29 mouse cellular contexts compared by ENCODE assay signal in the genomic region with DNA sequence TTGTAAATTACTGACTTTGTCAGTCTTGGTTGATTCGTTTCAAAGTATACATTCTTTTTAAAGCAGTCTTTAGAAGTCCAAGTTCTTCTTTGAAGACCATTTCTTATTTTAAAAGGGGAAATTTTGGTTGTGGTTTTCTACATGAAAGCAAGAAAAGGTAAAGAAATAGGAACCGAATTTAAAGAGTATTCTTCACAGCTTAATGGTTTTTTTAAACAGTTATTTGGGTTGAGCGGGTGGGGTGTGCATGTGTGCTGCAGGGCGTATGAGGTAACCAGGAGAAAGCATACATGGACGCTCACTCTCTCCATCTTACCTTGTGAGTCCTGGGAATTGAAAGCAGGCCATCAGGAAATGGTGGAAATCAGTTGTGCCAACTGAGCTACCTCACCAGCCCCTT. TPM values are rescaled to one million over a fixed set of nuclear protein-coding genes. Genes with fewer than 3 reads are reported as not detected.
DNase-seq lines count a peak whose midpoint lies in the region; ATAC-seq and TF ChIP-seq lines count a peak whose summit lies in the region.
"Had no signal": no experiment of that assay in that cellular context is flagged by ENCODE, and none has a peak within 500 bp of the region (broad histone marks: within the 10 kb centered on the region; RNA-seq: fewer than 3 reads in every experiment).

No protein-coding gene starts in this region.

- peak overlapping the region; percentile 88 for H3K27ac ChIP-seq in spleen, adult 2 months (ENCODE audit: insufficient read depth, low read length)
- H3K27ac ChIP-seq: embryonic facial prominence, embryonic 13.5 days; embryonic facial prominence, embryonic 15.5 days; forebrain, embryonic 10.5 days; forebrain, embryonic 12.5 days had no signal

- no peak overlapping the region for H3K4me3 ChIP-seq in spleen, adult 2 months (ENCODE audit: extremely low read depth, insufficient read depth, insufficient read length)
- H3K4me3 ChIP-seq: embryonic facial prominence, embryonic 13.5 days; embryonic facial prominence, embryonic 15.5 days; erythroblast, embryonic 14.5 days; forebrain, embryonic 10.5 days; forebrain, embryonic 12.5 days had no signal

- peak; percentile 65 for ATAC-seq in granulocyte monocyte progenitor cell, adult 5-6 weeks (replicated peaks; ENCODE audit: poor library complexity, severe bottlenecking)
- peak; percentile 63 for ATAC-seq in neutrophil, adult 5-6 weeks (ENCODE audit: extremely low read depth, insufficient number of reproducible peaks, low FRiP score, poor library complexity, severe bottlenecking)
- ATAC-seq: activated CD4-positive, CD25-positive, alpha-beta regulatory T cell, adult 4 months; CD4-positive, CD25-positive, alpha-beta regulatory T cell, adult 4 months; forebrain, embryonic 14.5 days; forebrain, embryonic 16.5 days; Patski had no signal

- no peak for TF ChIP-seq CTCF in spleen, adult 2 months (IDR thresholded peaks at IDR 0.05; ENCODE audit: extremely low read depth, insufficient read depth, insufficient read length, insufficient replicate concordance)

- H3K4me1 ChIP-seq in spleen, adult 2 months (ENCODE audit: control insufficient read depth, insufficient read depth, insufficient read length): peaks cover 5% of the 10 kb centered on the region; the same call in 1 of the 2 replicates
- H3K4me1 ChIP-seq: embryonic facial prominence, embryonic 13.5 days; embryonic facial prominence, embryonic 15.5 days; forebrain, embryonic 10.5 days; forebrain, embryonic 12.5 days had no signal

- 13% methylated on average over 5 of the region's 5 CpGs for WGBS in spleen, adult 2 months

- DNase-seq in spleen, adult 2 months (ENCODE audit: low read depth in 1 of 2, low spot score in 2 of 2): peak in 1 of 2 experiments; percentile 14
- no peak for DNase-seq in spleen, adult 18-20 months
- DNase-seq in A20 (ENCODE audit: low read depth, low spot score): peak; percentile 57
- no peak for DNase-seq in liver
- no peak for DNase-seq in thymus, postnatal 14 days
- no peak for DNase-seq in urinary bladder, postnatal 25 days (ENCODE audit: low spot score)
- DNase-seq: adrenal gland, adult 8-10 months; adrenal gland, postnatal 14 days; adrenal gland, postnatal 36 days; cerebellum, adult 11-12 months; cerebellum, adult 2 months; cerebellum, adult 9-10 months; cerebellum, postnatal 14 days; cerebellum, postnatal 36 days; embryo, embryonic 11 days had no signal

- no peak for TF ChIP-seq POLR2A in spleen, adult 2 months (IDR thresholded peaks at IDR 0.05; ENCODE audit: low read depth, low read length)

- no peaks in the 10 kb centered on the region for H3K27me3 ChIP-seq in spleen, adult 2 months (ENCODE audit: control insufficient read depth, insufficient read depth, low read length)
- H3K27me3 ChIP-seq: CH12.LX; embryonic facial prominence, embryonic 13.5 days; embryonic facial prominence, embryonic 15.5 days; forebrain, embryonic 12.5 days; Patski had no signal

- H3K36me3 ChIP-seq in spleen, adult 2 months (ENCODE audit: control insufficient read depth, insufficient read depth, low read length): peaks cover 5% of the 10 kb centered on the region

RNA-seq across cellular contexts. Expression of a gene that starts 23.2 kb away (rescaled TPM):
- polyA plus RNA-seq in spleen, adult 2 months (2012; rRNA removed): 14.8 and 27.5 TPM in 2 replicates
- 25.3 and 42.8 TPM in 2 replicates for total RNA-seq in granulocyte monocyte progenitor cell, adult 5-6 weeks (2014; fragmentation: Nextera tagmentation)
- total RNA-seq in granulocyte monocyte progenitor cell, adult 5-6 weeks (2017): 51.1 and 59.8 TPM in 2 replicates
- 180 and 187 TPM in 2 replicates for total RNA-seq in neutrophil, adult 5-6 weeks (2017)

RNA-seq across cellular contexts. Expression of a gene that starts 50.8 kb away (rescaled TPM):
- polyA plus RNA-seq in spleen, adult 2 months (2012; rRNA removed): 81.9 and 91.3 TPM in 2 replicates
- total RNA-seq in granulocyte monocyte progenitor cell, adult 5-6 weeks (2014; fragmentation: Nextera tagmentation): 78.3 and 96.2 TPM in 2 replicates
- total RNA-seq in granulocyte monocyte progenitor cell, adult 5-6 weeks (2017): 178 and 237 TPM in 2 replicates
- 10.5 and 22.0 TPM in 2 replicates for total RNA-seq in neutrophil, adult 5-6 weeks (2017)

RNA-seq across cellular contexts. Expression of a gene that starts 51.0 kb away (rescaled TPM):
- polyA plus RNA-seq in spleen, adult 2 months (2012; rRNA removed): 6.0 and 7.0 TPM in 2 replicates
- total RNA-seq in granulocyte monocyte progenitor cell, adult 5-6 weeks (2014; fragmentation: Nextera tagmentation): 112 and 180 TPM in 2 replicates
- total RNA-seq in granulocyte monocyte progenitor cell, adult 5-6 weeks (2017): not detected in 2 replicates
- 5.3 and 10.9 TPM in 2 replicates for total RNA-seq in neutrophil, adult 5-6 weeks (2017)
- total RNA-seq: common myeloid progenitor, adult 5-6 weeks had no signal
